In the genomic region with DNA sequence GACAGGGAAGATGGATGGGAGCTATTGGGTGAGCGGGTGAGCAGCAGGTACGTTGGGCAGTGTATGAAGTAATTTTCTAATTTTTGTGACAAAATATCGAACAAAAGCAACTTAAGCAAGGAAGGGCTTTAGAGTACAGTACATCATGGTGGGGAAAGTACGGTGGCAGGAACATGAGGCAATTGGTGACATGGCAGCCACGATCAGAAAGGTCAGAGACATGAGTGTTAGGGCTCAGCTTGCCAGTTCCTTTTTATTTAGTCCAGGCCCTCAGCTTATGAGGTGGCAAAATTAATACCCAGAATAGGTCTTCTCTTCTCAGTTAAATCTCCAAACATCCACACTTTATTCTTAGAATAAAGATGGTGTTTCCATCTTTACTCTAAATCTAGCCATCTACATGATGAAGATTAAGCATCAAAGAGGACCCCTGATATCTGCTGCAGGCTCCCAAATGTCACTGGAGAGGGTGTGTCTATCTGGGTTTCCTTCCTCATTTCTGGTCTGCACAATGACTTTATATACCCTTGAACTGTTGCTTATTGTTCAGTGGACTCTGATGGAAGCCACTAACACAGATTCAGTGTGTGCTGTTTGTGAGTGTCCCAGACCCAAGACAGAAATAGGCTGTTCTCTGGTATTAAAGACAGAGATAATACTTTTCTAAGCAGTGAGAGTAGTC, we compare ENCODE assay signal across 21 mouse cellular contexts. TPM values are rescaled to one million over a fixed set of nuclear protein-coding genes. Genes with fewer than 3 reads are reported as not detected.
DNase-seq lines count a peak whose midpoint lies in the region; ATAC-seq and TF ChIP-seq lines count a peak whose summit lies in the region.
"Had no signal": no experiment of that assay in that cellular context is flagged by ENCODE, and none has a peak within 500 bp of the region (broad histone marks: within the 10 kb centered on the region; RNA-seq: fewer than 3 reads in every experiment).

No protein-coding gene starts in this region.

- H3K4me3 ChIP-seq in CH12.LX (replicated peaks in 1 of 3; ENCODE audit: low read depth in 2 of 3, low read length in 2 of 3, poor library complexity in 1 of 3) = no peak overlapping the region
- no peak overlapping the region for H3K4me3 ChIP-seq in bone marrow, adult 2 months (replicated peaks; ENCODE audit: control insufficient read depth, low read depth, low read length)
- H3K4me3 ChIP-seq: layer of hippocampus, adult 2 months; liver, embryonic 13.5 days; midbrain, embryonic 15.5 days; stomach, embryonic 15.5 days had no signal

- no peak for TF ChIP-seq RAD21 in CH12.LX (IDR thresholded peaks at IDR 0.05; ENCODE audit: low read depth, low read length)

- 39% methylated on average over 5 of the region's 5 CpGs for WGBS in bone marrow, adult 2 months

- no peak overlapping the region for H3K27ac ChIP-seq in CH12.LX (ENCODE audit: insufficient read depth, low read depth)
- H3K27ac ChIP-seq in bone marrow, adult 2 months (ENCODE audit: control insufficient read depth, insufficient read depth, low read depth, low read length, poor library complexity) = peak overlapping the region; percentile 76
- H3K27ac ChIP-seq: hindbrain, embryonic 14.5 days; layer of hippocampus, adult 2 months; liver, embryonic 13.5 days; midbrain, embryonic 15.5 days; stomach, embryonic 15.5 days had no signal

- no peaks in the 10 kb centered on the region for H3K9me3 ChIP-seq in CH12.LX (replicated peaks; ENCODE audit: low read length)
- H3K9me3 ChIP-seq: liver, embryonic 13.5 days; midbrain, embryonic 15.5 days; stomach, embryonic 15.5 days had no signal

- H3K4me1 ChIP-seq in CH12.LX (ENCODE audit: control insufficient read depth in 1 of 2, insufficient read depth in 2 of 2) = peaks cover 11 to 15% of the 10 kb centered on the region in 2 experiments
- peaks cover 6% of the 10 kb centered on the region for H3K4me1 ChIP-seq in bone marrow, adult 2 months (ENCODE audit: control insufficient read depth, insufficient read depth, low read length)
- H3K4me1 ChIP-seq: liver, embryonic 13.5 days; midbrain, embryonic 15.5 days; stomach, embryonic 15.5 days had no signal

- no peaks in the 10 kb centered on the region for H3K27me3 ChIP-seq in CH12.LX (replicated peaks)
- H3K27me3 ChIP-seq: liver, embryonic 13.5 days; midbrain, embryonic 15.5 days; stomach, embryonic 15.5 days had no signal

- dilution Hi-C loops in CH12.LX (cut with MboI; ENCODE audit: extremely low pct_ligation_motif_present, extremely low pct_unique_long_range_greater_than_20kb, low sequenced_read_pairs) = no loop called here

- no peak for TF ChIP-seq CTCF in CH12.LX (conservative IDR thresholded peaks at IDR 0.05 in 1 of 2, IDR thresholded peaks at IDR 0.05 in 1 of 2; ENCODE audit: low read depth in 2 of 2, low read length in 2 of 2)
- no peak for TF ChIP-seq CTCF in bone marrow, adult 2 months (IDR thresholded peaks at IDR 0.05; ENCODE audit: control insufficient read depth, insufficient read depth, low read length)

- no peak for TF ChIP-seq POLR2A in CH12.LX (IDR thresholded peaks at IDR 0.05; ENCODE audit: low read depth, low read length)
- no peak for TF ChIP-seq POLR2A in bone marrow, adult 2 months (IDR thresholded peaks at IDR 0.05; ENCODE audit: borderline replicate concordance, control insufficient read depth, low read depth, low read length)

- no peak overlapping the region for H3K9ac ChIP-seq in CH12.LX (ENCODE audit: insufficient read depth, low read depth)
- H3K9ac ChIP-seq: forebrain, postnatal 0 days; hindbrain, embryonic 14.5 days; liver, embryonic 13.5 days; lung, embryonic 14.5 days; midbrain, embryonic 15.5 days; stomach, embryonic 15.5 days had no signal

- H3K79me2 ChIP-seq in CH12.LX (replicated peaks; ENCODE audit: control insufficient read depth, extremely low read depth, insufficient read depth, poor library complexity, severe bottlenecking) = no peaks in the 10 kb centered on the region

- no peaks in the 10 kb centered on the region for H3K36me3 ChIP-seq in CH12.LX (replicated peaks in 1 of 2; ENCODE audit: control insufficient read depth in 1 of 2, insufficient read depth in 1 of 2, low read length in 1 of 2)
- H3K36me3 ChIP-seq: liver, embryonic 13.5 days; midbrain, embryonic 15.5 days; stomach, embryonic 15.5 days had no signal

- TF ChIP-seq EP300 in CH12.LX (IDR thresholded peaks at IDR 0.05; ENCODE audit: low read length) = no peak

- peak overlapping the region; percentile 3; the same call in 1 of the 2 replicates for H3K4me2 ChIP-seq in CH12.LX (ENCODE audit: insufficient read depth, low read depth, poor library complexity, severe bottlenecking)
- H3K4me2 ChIP-seq: hindbrain, embryonic 14.5 days; liver, embryonic 13.5 days; lung, embryonic 14.5 days; midbrain, embryonic 15.5 days; stomach, embryonic 15.5 days had no signal

- DNase-seq in CH12.LX (ENCODE audit: extremely low read depth) = no peak
- no peak for DNase-seq in layer of hippocampus, postnatal 10 days (ENCODE audit: low spot score in 2 of 2)
- no peak for DNase-seq in testis, postnatal 10 days (ENCODE audit: low spot score)
- DNase-seq in kidney, postnatal 14 days = no peak
- DNase-seq: cerebellum, adult 9-11 months; forebrain, postnatal 0 days; gastrocnemius, postnatal 14 days; kidney, adult 2 months; kidney, postnatal 10 days; layer of hippocampus, postnatal 36 days; liver, embryonic 13.5 days; lung, embryonic 14.5 days; right cerebral cortex, adult 18-20 months; right cerebral cortex, postnatal 4 days had no signal

- peak; percentile 48 to 49; a peak in 2 of 4 replicates for ATAC-seq in hematopoietic stem cell, adult 5-6 weeks (replicated peaks in 1 of 2; ENCODE audit: insufficient read depth in 1 of 2, low FRiP score in 2 of 2, low TSS enrichment in 1 of 2, low read depth in 1 of 2, poor library complexity in 2 of 2, severe bottlenecking in 2 of 2)
- ATAC-seq in neutrophil, adult 5-6 weeks (ENCODE audit: extremely low read depth, insufficient number of reproducible peaks, low FRiP score, poor library complexity, severe bottlenecking) = peak; percentile 55; the same call in 1 of the 2 replicates
- ATAC-seq: forebrain, postnatal 0 days; midbrain, embryonic 15.5 days had no signal

- in situ Hi-C loops in CH12.LX (cut with MboI; ENCODE audit: low pct_ligation_motif_present, low pct_unique_long_range_greater_than_20kb, low sequenced_read_pairs) = no loop called here

TF ChIP-seq in CH12.LX, 34 proteins besides CTCF, POLR2A, EP300 and RAD21:
- TF ChIP-seq MAFK (IDR thresholded peaks at IDR 0.05; ENCODE audit: insufficient replicate concordance, low read length) (no peak), USF2 (conservative IDR thresholded peaks at IDR 0.05; ENCODE audit: low read depth, low read length) (no peak), SMC3 (IDR thresholded peaks at IDR 0.05; ENCODE audit: low read depth, low read length) (no peak), RCOR1 (conservative IDR thresholded peaks at IDR 0.05; ENCODE audit: low read depth, low read length) (no peak), POLR2AphosphoS2 (IDR thresholded peaks at IDR 0.05; ENCODE audit: low read depth, low read length) (no peak), JUND (conservative IDR thresholded peaks at IDR 0.05; ENCODE audit: low read depth, low read length) (no peak), MXI1 (IDR thresholded peaks at IDR 0.05; ENCODE audit: low read depth, low read length) (no peak), CHD1 (IDR thresholded peaks at IDR 0.05; ENCODE audit: low read depth, low read length) (no peak), SIN3A (IDR thresholded peaks at IDR 0.05; ENCODE audit: low read length) (no peak), TCF12 (IDR thresholded peaks at IDR 0.05; ENCODE audit: low read depth, low read length) (no peak), NELFE (IDR thresholded peaks at IDR 0.05; ENCODE audit: low read depth, low read length) (no peak)

RNA-seq across cellular contexts. Expression of a gene that starts 46.8 kb away (rescaled TPM):
- total RNA-seq in CH12.LX (2012; rRNA removed) = 0.97 and 1.1 TPM in 2 replicates
- total RNA-seq in CH12.LX (2014; rRNA removed) = 0.50 and 1.1 TPM in 2 replicates
- polyA plus RNA-seq in CH12.LX (2012; ENCODE audit: insufficient read length, low read depth) = 0.33 and 0.53 TPM in 2 replicates
- polyA plus RNA-seq in bone marrow, adult 2 months (2011; ENCODE audit: insufficient read depth, insufficient read length, low replicate concordance, missing spikeins) = 5.4 and 5.5 TPM in 2 replicates
- total RNA-seq in hematopoietic stem cell, adult 5-6 weeks (2017) = 9.2 and 12.2 TPM in 2 replicates
- total RNA-seq in neutrophil, adult 5-6 weeks (2017) = 62.1 and 76.2 TPM in 2 replicates
- total RNA-seq in layer of hippocampus, postnatal 10 days (2021) = 10 to 100 TPM; 13.1 to 14.3 TPM
